Mouse (Mus musculus) CD8-positive naive resting alpha-beta T cell, adult 57 days (primary cell): ENCODE measurements around the gene Acap1. TPM values are rescaled to one million over a fixed set of nuclear protein-coding genes. Genes with fewer than 3 reads are reported as not detected.

Experiments used
- total RNA-seq: library from RNA; stranded (reverse); gene quantifications from one replicate; pipeline ENCODE4 v1.2.4, GENCODE M21; 2023

Gene Acap1
- 435 TPM for total RNA-seq

DNA sequence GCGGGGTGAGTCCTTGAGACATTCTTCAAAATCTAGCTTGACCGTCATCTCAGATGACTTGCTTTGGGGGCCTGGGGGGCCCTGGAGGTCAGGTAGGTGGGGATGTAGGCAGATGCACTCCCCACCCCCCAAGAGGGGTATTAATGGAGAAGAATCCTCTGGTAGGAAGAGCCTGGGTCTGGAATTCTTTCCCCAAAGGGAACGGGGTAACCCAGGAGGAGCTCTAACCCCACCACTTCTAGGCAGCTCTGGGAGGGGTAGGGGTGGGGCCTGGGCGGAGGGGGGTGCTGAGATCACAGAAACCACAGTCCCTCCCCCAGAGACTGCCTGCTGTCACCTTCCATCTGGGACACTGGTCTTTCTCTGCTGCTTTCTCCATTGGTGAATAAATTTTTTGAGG, at the start of gene Acap1:
Acap1 (minus strand) TSS at position 249 of the 400 bp plus-strand sequence.

DNA sequence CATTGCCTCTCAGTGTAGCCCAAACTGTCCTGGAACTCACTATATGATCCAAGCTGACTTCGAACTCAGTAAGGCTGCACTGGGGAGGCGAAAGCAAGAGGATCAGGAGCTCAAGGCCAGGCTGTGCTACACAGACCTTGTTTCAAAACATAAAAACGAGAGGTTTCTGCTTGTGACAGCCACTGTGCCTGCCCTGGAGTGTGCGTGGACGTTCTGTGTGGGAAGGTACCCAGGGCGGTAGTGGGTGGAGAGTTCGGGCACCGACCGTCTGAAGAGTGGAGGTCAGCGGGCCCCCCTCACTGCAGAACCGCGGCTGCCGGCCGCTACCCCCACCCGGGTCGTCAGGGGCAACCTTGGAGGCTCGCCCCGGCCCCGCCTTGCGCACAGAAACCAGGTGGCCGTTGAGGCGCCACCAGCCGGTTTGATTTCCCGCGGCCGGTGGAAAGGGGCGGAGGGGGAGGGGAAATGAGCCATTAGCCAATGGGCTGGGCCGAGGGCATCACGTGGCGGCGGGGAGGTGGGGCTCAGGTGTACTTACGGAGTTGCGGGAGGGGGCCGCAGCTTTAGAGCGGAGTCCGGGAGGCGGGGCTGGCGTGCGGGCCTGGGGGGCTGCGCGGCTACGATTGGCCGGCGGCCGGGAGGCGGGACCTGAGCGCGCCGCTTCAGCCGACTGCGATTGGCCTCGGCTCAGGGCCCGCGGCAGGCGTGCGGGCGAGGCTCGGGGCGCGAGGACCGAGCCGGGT, 40.0 kb upstream of the Acap1 start, which contains the start of gene Ybx2:
Ybx2 (plus strand) TSS at position 660 of the 743 bp plus-strand sequence.

DNA sequence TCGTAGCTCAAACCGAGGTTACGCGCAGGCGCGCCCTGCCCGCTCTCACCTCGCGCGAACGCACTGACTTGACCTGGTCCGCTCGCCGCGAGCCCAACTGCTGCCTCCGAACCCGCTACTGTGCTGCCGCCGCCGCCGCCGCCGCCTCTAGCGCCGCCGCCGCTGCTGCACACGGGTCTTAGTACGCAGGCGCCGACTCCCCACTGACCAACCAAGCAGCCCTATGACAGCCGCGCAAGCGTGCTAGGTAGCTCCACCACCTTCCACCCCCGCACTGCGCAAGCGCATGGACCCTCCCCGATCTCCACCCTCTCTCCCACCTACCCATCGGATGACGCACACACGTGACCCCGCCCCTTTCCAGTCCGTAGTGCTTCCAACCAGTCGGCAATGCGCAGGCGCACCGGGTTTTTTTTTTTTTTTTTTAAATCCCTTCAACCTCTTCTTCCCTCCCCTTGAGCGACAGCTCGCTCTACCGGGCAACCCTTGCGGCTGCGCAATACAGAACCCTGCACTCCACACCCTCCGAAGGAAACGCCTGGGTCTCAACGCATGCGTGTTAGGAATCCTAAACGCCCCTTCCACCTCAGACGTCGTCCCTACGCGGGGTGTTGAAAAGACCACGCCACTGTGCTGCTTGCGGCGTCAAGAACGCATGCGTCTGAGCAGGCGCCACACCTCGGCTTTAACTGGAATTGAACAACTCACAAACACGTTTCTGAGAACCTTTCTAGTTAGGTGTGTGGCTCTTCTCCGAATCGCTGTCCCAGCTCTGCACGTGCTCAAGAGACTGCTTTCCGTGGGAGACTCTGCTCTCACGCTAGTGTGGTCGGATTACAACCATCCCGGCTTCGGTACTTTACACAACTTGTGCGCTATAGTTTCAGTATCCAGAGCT, 26.0 kb upstream of the Acap1 start, which contains the start of gene Eif5a:
Eif5a (minus strand) TSS at position 845 of the 898 bp plus-strand sequence.

DNA sequence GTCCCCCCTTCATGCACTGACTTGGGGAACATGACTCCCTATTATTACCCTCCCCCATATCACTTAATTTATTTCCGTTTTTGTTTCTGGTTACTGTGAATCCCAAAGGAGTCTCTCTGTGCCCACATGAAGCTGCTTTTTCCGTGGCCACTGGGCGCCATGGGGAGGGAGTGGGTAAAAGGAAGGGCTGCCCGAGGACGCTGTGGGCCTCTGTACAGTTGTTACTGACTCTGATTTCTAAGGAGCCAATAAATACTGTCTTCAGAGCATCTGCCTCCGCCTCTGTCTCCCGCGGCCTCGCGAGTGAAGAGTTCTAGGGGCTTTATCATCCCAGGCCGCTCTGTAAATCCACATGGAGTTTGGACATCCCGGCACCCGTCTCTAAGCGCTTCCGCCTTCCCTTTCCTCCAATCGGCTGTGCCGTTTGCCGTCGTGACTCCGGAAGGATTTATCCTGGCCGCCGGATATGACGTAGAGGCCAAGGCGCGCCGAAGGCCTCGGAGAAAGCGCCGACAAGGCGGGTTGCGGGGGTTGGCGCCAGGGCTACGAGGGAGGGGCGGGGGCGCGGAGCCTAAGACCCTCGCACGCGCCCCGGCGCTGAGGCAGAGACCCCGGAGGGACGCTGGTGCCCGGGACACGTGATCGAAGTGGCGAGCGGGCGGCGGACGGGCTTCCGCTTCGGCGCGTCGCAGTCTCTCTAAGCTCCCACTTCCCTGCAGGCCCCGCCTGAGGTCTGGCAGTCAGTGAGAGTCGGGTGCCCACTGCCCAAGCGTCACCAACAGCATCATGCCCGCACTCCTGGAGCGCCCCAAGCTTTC, 18.4 kb upstream of the Acap1 start, which contains the start of gene Gps2:
Gps2 (plus strand) TSS at position 335 of the 818 bp plus-strand sequence.

DNA sequence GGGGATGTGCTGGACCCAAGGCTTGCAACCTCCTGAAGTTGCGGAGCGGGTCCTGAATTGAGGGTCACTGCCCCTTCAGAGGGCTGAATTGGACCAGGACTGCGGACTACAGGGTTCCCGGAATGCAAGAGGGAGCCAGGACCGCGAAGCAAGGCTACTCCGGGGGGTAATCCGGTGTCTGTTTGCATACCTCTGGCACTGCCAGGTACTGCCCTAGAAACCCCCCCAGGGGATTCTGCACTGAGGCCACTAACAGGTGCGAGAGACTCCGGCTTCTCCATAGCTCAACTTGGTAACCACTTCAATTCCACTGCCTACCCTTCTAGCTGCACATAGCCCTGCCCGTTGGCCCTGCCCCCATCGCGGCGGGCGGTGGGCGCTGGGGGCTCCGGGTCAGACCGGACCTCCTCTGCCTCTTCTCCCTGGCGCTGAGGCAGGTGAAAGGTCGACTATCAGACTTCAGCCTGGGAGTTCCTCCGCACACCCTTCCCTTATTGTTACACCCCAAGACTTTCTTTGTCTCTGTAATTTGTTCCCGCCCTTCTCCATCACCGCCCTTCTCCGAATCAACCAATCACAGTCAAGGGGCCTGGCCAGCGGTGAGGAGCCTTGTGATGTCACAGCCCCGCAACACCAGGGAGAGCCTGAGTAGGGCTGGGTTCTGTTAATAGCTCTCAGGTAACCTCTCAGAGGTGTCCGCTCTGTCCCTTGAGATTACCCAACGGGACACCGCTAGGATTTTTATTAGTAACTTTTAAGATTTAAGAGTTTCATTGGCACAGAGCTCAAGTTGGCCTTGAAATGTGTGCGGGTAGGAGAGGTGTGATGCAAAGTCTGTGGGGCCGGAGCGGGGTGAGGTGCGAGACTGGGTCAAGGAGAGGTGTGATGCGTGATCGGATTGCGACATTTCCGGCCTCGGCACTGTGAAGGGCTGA, 5.4 kb upstream of the Acap1 start, which contains the start of the genes 2810408A11Rik and Neurl4:
2810408A11Rik (minus strand) TSS at position 517 of the 935 bp plus-strand sequence.
Neurl4 (plus strand) TSS at position 602 of the 935 bp plus-strand sequence.

DNA sequence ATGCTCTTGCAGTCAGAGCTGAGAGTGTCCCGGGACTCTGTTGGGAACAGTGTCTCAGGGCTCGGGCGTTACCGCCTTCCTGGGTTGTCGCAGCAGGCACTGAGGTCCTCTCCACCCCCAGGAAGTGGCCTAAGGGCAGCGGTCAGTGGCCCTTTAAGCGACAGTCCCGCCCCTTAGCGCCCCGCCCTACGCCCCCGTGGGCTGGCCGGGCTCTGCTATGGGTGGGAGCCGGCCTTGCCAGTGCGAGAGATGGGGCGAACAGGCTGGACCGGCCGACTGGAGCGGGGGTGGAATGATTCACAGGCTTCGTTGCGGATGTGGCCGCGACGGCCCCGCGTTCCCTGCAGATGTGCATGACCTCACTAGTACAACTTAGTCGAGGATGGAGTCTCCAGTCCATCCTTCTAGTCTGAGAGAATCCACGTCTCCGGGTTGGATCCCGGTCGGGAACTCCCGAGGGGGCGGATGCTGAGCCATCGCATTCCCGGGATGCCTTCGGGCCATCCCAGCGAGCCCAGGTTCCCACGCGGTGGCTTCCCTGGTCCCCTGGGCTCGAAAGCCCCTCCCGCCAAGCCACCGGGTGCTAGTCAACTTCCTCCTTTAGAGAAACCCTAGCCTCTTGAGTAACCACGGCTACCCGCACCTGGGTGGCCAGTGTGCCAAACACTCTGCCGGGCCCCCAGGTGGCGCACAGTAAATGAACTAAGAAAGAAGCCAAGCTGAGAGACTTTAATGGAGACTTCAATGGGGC, 14.3 kb downstream of the Acap1 start, which contains the start of gene Kctd11:
Kctd11 (minus strand) TSS at position 554 of the 751 bp plus-strand sequence.

DNA sequence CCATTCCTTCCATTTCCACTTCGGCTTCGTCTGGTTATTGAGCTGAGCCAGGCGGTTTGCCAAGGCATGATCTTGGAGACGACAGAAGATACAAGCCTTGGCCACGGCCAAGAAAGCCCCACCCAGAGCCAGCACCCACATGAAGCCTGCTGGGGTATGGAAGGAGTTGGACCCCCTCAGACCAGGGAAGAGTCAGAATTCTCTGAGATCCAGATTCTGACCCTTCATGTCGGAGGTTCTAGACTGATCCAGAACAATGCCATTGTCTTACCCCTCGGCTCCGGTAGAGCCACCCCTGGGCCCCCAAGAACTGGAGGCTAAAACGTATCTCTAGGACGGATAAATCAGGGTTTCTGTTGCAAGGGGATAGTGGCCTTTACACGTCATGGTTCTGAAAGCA, 17.5 kb downstream of the Acap1 start, which contains the start of gene Tmem95:
Tmem95 (minus strand) TSS at position 141 of the 400 bp plus-strand sequence.

DNA sequence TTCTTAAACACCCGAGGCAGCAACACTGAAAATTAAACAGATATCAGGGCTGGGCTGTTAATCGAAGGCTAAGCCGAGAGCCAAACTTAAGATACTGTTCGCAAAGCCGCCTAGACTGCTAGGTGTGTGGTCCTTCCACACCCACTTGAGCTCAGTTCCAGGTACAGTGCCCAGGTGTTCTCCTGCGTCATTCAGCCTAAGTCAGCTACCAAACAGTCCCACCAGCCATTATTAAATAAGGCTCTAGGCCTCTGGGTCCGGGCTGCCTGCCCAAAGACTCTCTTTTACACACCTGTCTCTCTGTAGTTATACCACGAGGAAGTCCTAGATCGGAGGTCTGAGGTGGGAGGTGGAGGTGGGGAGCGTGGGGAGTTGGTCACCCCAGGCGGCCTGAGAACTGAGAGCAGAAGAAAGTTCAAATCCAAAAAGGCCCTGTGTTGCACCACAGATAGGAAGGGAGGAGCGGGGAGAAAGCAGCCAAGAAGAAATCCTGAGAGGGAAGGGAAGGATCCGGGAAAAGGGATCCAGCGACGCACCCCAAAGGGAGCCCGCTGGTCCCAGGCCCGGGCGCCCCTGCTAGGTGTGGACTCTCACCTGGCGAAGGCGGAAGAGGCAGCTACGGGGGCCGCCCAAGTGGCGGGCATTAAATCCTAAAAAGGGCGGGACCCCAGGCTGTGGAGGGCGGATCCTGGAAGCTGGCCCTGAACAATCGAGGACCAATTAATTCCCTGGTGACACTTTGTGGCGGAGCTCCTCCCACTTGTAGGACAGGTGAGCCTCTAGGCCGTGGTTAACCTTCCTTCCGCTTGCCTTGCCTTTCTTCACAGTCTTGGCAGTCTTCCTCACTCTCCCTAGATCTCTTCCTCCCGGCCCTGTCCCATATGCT, 37.0 kb downstream of the Acap1 start, which contains the start of gene Tnk1:
Tnk1 (minus strand) TSS at position 618 of the 886 bp plus-strand sequence.

DNA sequence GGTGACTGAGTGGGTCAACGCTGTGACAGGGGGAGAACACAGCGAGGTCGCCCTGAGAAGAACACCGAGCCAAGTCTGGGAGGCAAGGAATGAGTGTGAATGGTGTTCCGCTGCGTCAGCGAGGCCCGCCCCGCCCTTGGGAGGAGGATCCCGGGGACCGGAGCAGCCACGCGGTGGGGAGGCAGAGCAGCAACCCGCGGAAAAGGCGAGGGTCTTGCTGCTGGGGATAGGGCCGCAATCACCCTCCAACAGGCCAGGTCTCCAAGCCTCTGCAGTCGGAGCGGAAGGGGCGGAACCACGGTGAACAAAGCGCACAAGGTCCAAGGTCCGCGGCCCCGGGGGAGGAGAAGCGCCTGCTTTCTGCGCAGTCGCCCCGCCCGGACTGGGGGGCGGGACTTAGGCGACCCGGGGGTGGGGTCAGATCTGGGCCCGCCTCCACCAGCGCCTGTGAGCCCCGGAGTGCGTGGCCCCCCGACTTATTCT, 49.1 kb downstream of the Acap1 start, which contains the start of gene Plscr3:
Plscr3 (plus strand) TSS at position 179 of the 483 bp plus-strand sequence.

DNA sequence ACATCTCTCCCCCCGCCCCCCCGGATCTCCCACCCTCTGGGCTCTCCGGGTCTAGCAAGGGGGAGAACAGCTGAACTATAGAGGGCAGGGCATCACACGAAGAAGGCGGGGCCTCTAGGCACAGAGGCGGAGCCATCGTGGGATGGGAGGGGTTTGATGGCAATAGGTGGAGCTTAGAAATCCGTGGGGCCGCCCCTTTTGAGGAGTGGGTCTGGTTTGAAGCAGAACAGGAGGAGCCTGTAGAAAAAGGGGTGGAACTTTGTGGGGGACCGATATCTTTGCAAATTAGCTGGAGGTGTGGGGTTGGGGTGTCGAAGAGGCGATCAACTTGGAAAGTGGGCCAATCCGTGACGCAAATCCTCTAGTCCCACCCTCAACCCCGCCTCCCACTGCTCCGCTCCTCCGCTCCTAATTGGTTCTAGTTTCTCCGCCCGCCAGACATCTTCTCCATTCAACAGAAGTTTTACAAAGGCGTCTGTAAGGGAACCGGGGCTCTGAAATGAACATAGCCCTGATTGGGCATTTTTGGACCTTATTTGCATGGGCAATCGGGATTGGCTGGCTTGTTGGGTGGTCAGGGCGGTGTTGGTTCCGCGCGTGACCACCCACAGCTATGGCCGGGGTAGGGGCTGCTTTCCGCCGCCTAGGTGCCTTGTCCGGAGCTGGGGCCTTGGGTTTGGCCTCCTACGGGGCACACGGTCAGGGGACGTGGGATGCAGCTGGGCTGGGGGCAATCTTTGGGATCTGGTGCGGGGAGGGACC, 57.2 kb downstream of the Acap1 start, which contains the start of gene Tmem256:
Tmem256 (plus strand) TSS at position 563 of the 762 bp plus-strand sequence.

DNA sequence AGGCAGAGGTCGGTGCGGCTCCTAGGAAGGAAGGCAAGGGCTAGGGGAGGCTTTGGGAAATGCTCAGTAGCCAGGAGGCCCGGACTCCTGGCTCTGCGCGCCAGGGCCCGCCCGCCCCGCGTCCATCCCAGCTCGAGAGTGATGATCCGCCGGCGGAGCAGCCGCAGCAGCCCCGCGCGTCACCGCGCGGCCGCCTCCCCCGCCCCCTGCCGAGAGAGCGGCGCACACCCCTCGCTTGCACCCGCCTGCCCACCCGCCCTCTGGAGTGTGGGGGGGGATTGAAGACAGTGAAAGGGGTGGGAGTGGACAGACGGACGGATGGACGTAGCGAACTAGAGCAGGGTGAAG, 57.8 kb downstream of the Acap1 start, which contains the start of gene Nlgn2:
Nlgn2 (minus strand) TSS at position 181 of the 348 bp plus-strand sequence.

Other genes starting within 250 kb of the Acap1 start
- gene Sox15, start 240.2 kb downstream of the Acap1 start, total RNA-seq: not detected
- 60.5 TPM for gene Mpdu1, start 232.9 kb downstream of the Acap1 start, total RNA-seq
- 7.5 TPM for gene Cd68, start 229.4 kb downstream of the Acap1 start, total RNA-seq
- 892 TPM for gene Eif4a1, start 223.1 kb downstream of the Acap1 start, total RNA-seq
- gene Senp3, start 213.5 kb downstream of the Acap1 start, total RNA-seq: 129 TPM
- gene Tnfsf13, start 209.8 kb downstream of the Acap1 start, total RNA-seq: not detected
- gene Tnfsf12, start 199.7 kb downstream of the Acap1 start, total RNA-seq: not detected
- not detected for gene Tnfsfm13, start 199.4 kb downstream of the Acap1 start, total RNA-seq
- 188 TPM for gene Polr2a, start 136.9 kb downstream of the Acap1 start, total RNA-seq
- gene Slc35g3, start 133.6 kb downstream of the Acap1 start, total RNA-seq: not detected
- gene Zbtb4, start 129.6 kb downstream of the Acap1 start, total RNA-seq: 52.4 TPM
- 3.1 TPM for gene Chrnb1, start 99.6 kb downstream of the Acap1 start, total RNA-seq
- gene Fgf11, start 93.7 kb downstream of the Acap1 start, total RNA-seq: not detected
- gene Tmem102, start 89.9 kb downstream of the Acap1 start, total RNA-seq: not detected
- not detected for gene Gm39566, start 80.2 kb downstream of the Acap1 start, total RNA-seq
- not detected for gene Spem2, start 77.1 kb downstream of the Acap1 start, total RNA-seq
- not detected for gene Spem1, start 73.4 kb downstream of the Acap1 start, total RNA-seq
- 0.49 TPM for gene Nlgn2, start 57.8 kb downstream of the Acap1 start, total RNA-seq
- 20.8 TPM for gene Tmem256, start 57.0 kb downstream of the Acap1 start, total RNA-seq
- 18.2 TPM for gene Plscr3, start 49.2 kb downstream of the Acap1 start, total RNA-seq
- not detected for gene Tnk1, start 36.8 kb downstream of the Acap1 start, total RNA-seq
- gene Tmem95, start 17.5 kb downstream of the Acap1 start, total RNA-seq: not detected
- 1.0 TPM for gene Kctd11, start 14.1 kb downstream of the Acap1 start, total RNA-seq
- gene 2810408A11Rik, start 5.4 kb upstream of the Acap1 start, total RNA-seq: 2.8 TPM
- gene Neurl4, start 5.5 kb upstream of the Acap1 start, total RNA-seq: 44.9 TPM
- gene Gps2, start 18.3 kb upstream of the Acap1 start, total RNA-seq: 145 TPM
- 317 TPM for gene Eif5a, start 26.4 kb upstream of the Acap1 start, total RNA-seq
- not detected for gene Ybx2, start 40.3 kb upstream of the Acap1 start, total RNA-seq
- not detected for gene Slc2a4, start 52.6 kb upstream of the Acap1 start, total RNA-seq
- not detected for gene Cldn7, start 69.2 kb upstream of the Acap1 start, total RNA-seq
- 114 TPM for gene Ctdnep1, start 85.6 kb upstream of the Acap1 start, total RNA-seq
- 36.4 TPM for gene Elp5, start 87.0 kb upstream of the Acap1 start, total RNA-seq
- 172 TPM for gene Gabarap, start 95.6 kb upstream of the Acap1 start, total RNA-seq
- gene Phf23, start 100.2 kb upstream of the Acap1 start, total RNA-seq: 55.3 TPM
- gene Dvl2, start 105.1 kb upstream of the Acap1 start, total RNA-seq: 47.2 TPM
- gene Acadvl, start 119.9 kb upstream of the Acap1 start, total RNA-seq: 46.3 TPM
- gene Dlg4, start 121.4 kb upstream of the Acap1 start, total RNA-seq: 27.8 TPM
- not detected for gene Asgr1, start 158.5 kb upstream of the Acap1 start, total RNA-seq
- not detected for gene Asgr2, start 197.1 kb upstream of the Acap1 start, total RNA-seq
- gene Mgl2, start 234.8 kb upstream of the Acap1 start, total RNA-seq: not detected